Mouse (Mus musculus) megakaryocyte progenitor cell, adult 5-6 weeks (primary cell): Measurements from ENCODE around the gene Wiz. TPM values are rescaled to one million over a fixed set of nuclear protein-coding genes. Genes with fewer than 3 reads are reported as not detected.

Experiments used
- ATAC-seq: replicated peaks from 2 replicates; pipeline ENCODE4 v1.8.0; 2016; ENCODE audit warnings: mild to moderate bottlenecking, moderate TSS enrichment, inconsistent platforms; ENCODE audit not compliant: poor library complexity
- total RNA-seq, 2 experiments: library from RNA; stranded (forward) in 1 of 2; stranded (reverse) in 1 of 2; fragments of 157-497, 149-512 nt in 1 of 2; fragments of 200-1000 nt in 1 of 2; gene quantifications; 2 replicates each; pipeline versions ENCODE4 v1.2.3 to v1.2.4; 2015 to 2017

Wiz gene
- total RNA-seq, 2 experiments from 2014 or later: 4.0 to 31.1 TPM

GRCm38 (mm10) chr17:32307963-32308362, 81.3 kb downstream of the Wiz start:
- ATAC-seq: no peak

Other genes starting within 250 kb of the Wiz start
- 0.02 TPM in 1 of 2 replicates, not detected in the other for gene Notch3, start 222.6 kb downstream of the Wiz start, total RNA-seq (2015)
- not detected in 2 replicates for gene Notch3, start 222.6 kb downstream of the Wiz start, total RNA-seq (2017)
- gene Ephx3, start 199.9 kb downstream of the Wiz start, total RNA-seq (2015): 0.20 TPM in 1 of 2 replicates, not detected in the other
- gene Ephx3, start 199.9 kb downstream of the Wiz start, total RNA-seq (2017): not detected in 2 replicates
- gene Brd4, start 104.7 kb downstream of the Wiz start, total RNA-seq (2015): 99.3 and 115 TPM in 2 replicates
- gene Brd4, start 104.7 kb downstream of the Wiz start, total RNA-seq (2017): 10.5 and 16.2 TPM in 2 replicates
- gene Akap8, start 68.2 kb downstream of the Wiz start, total RNA-seq (2015): 64.1 and 76.7 TPM in 2 replicates
- 116 and 161 TPM in 2 replicates for gene Akap8, start 68.2 kb downstream of the Wiz start, total RNA-seq (2017)
- 50.1 and 53.2 TPM in 2 replicates for gene Akap8l, start 38.8 kb downstream of the Wiz start, total RNA-seq (2015)
- gene Akap8l, start 38.8 kb downstream of the Wiz start, total RNA-seq (2017): 55.8 and 59.4 TPM in 2 replicates
- gene Rasal3, start 14.1 kb upstream of the Wiz start, total RNA-seq (2015): 48.0 and 53.2 TPM in 2 replicates
- gene Rasal3, start 14.1 kb upstream of the Wiz start, total RNA-seq (2017): 21.5 and 26.3 TPM in 2 replicates
- 0.59 and 2.5 TPM in 2 replicates for gene Pglyrp2, start 34.7 kb upstream of the Wiz start, total RNA-seq (2015)
- gene Pglyrp2, start 34.7 kb upstream of the Wiz start, total RNA-seq (2017): 0.75 and 2.2 TPM in 2 replicates
- gene Cyp4f39, start 63.3 kb upstream of the Wiz start, total RNA-seq (2015): 0.17 TPM in 1 of 2 replicates, not detected in the other
- gene Cyp4f39, start 63.3 kb upstream of the Wiz start, total RNA-seq (2017): 0.42 and 0.81 TPM in 2 replicates
- gene Cyp4f17, start 116.6 kb upstream of the Wiz start, total RNA-seq (2015): 0.32 and 1.2 TPM in 2 replicates
- 0.29 and 1.5 TPM in 2 replicates for gene Cyp4f17, start 116.6 kb upstream of the Wiz start, total RNA-seq (2017)
- 11.1 and 11.6 TPM in 2 replicates for gene Cyp4f16, start 147.1 kb upstream of the Wiz start, total RNA-seq (2015)
- 11.2 and 13.7 TPM in 2 replicates for gene Cyp4f16, start 147.1 kb upstream of the Wiz start, total RNA-seq (2017)
- not detected in 2 replicates for gene Cyp4f37, start 231.9 kb upstream of the Wiz start, total RNA-seq (2015)
- gene Cyp4f37, start 231.9 kb upstream of the Wiz start, total RNA-seq (2017): not detected in 2 replicates